Mouse (Mus musculus): ENCODE data around the gene Slc18a2.

Gene Slc18a2

GRCm38 (mm10) chr19:59280841-59281240 is 20.1 kb downstream of the Slc18a2 start:
- no peak for DNase-seq

- no peak for DNase-seq
These were observed 21.3 kb downstream of the Slc18a2 start for GRCm38 (mm10) chr19:59282001-59282400.

GRCm38 (mm10) chr19:59289042-59289441 is 28.3 kb downstream of the Slc18a2 start:
- no peak for DNase-seq

GRCm38 (mm10) chr19:59289811-59290210 is 29.1 kb downstream of the Slc18a2 start:
- DNase-seq, result no peak

- no peak for DNase-seq
These were observed 31.6 kb downstream of the Slc18a2 start for GRCm38 (mm10) chr19:59292183-59292839.

- DNase-seq, result no peak
These were observed 54.6 kb downstream of the Slc18a2 start for GRCm38 (mm10) chr19:59315308-59315707.

GRCm38 (mm10) chr19:59316571-59316970 is 55.9 kb downstream of the Slc18a2 start:
- no peak for DNase-seq

- DNase-seq, result no peak
These were observed 61.3 kb downstream of the Slc18a2 start, which contains the start of gene Rps12-ps3 for GRCm38 (mm10) chr19:59321990-59322389. Gene Rps12-ps3, plus strand, starts transcription at chr19:59322290.

- no peak for DNase-seq
These were observed 70.1 kb downstream of the Slc18a2 start for GRCm38 (mm10) chr19:59330816-59331225.

GRCm38 (mm10) chr19:59336655-59337054 is 76.0 kb downstream of the Slc18a2 start:
- no peak for DNase-seq

- DNase-seq, result no peak
These were observed 77.4 kb downstream of the Slc18a2 start for GRCm38 (mm10) chr19:59337872-59338681.

GRCm38 (mm10) chr19:59339908-59340307 is 79.2 kb downstream of the Slc18a2 start:
- DNase-seq, result no peak

GRCm38 (mm10) chr19:59342964-59343363 is 82.3 kb downstream of the Slc18a2 start:
- DNase-seq, result no peak

GRCm38 (mm10) chr19:59344304-59344711 is 83.6 kb downstream of the Slc18a2 start:
- peak; percentile 24 for DNase-seq

GRCm38 (mm10) chr19:59345081-59345657 is 84.5 kb downstream of the Slc18a2 start:
- DNase-seq, result no peak
